Mouse (Mus musculus): ENCODE results near the gene Acap2.

DNA sequence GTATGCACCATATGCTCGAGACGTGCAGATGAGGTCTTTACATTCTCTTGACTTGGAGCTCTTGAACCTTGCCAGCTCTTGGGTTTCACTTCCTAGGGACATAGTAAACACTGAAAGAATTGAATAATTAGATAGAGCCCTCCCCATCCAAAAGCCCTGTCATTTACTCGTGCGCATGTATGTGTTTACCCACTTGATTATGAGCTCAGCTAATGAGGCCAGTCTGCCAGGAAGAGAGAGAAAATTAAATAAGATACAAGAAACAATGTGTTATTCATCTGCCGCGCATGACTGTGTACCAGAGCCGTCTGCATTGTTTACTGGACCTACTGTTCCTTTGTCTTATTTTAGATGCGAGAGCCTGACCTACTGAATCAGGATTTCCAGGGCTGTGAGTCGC is 10.5 kb upstream of the Acap2 start:
- TF ChIP-seq EP300 (optimal IDR thresholded peaks at IDR 0.05) (no peak), CTCF (IDR thresholded peaks at IDR 0.05; ENCODE audit: low read depth) (no peak)
